Mouse (Mus musculus) urinary bladder, postnatal 10 days (tissue): ENCODE data around the gene Gm44805.

Experiments
- DNase-seq: peaks from one replicate; pipeline ENCODE4 v3.0.0; 2022; ENCODE audit warnings: low spot score

Gene Gm44805

DNA sequence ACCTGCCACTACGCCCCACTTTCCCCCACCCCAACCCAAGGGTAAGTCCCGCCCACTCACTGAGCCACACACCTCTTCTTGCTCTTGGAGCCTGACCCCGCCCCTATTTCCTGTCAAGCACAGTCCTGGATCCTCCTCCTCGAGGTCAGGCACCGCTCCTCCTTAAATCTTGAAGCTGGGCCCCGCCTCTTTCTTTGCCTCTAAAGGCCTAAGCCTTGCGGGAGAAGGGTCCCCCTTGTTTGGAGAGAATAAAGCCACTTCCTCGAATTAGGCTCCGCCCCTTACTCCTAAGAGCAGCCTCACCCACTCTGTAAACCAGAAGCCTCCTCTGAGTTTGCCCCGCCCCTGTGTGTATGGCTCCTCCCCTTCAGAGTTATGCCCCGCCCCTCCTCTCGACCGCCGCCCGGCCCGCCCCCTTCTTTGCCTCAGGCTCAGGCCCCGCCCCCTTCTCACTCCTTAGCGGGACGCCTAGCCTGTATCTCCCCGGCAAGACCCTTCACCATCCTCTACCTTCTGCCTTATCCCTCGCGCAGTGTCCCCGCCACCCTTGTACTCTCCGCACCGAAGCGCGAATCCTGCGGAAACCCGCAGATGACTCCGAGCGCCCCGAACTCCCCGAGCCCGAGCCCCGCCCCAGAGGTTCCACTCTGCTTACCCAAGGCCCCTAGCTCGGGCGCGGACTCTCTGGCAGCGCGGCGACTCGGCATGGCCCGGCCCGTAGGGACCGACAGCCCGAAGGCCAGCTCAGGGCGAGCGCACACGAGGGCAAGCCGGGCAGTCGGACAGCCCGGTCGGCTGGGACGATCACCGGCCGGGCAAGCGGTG lies 52.5 kb downstream of the Gm44805 start:
- peak; percentile 89 for DNase-seq

DNA sequence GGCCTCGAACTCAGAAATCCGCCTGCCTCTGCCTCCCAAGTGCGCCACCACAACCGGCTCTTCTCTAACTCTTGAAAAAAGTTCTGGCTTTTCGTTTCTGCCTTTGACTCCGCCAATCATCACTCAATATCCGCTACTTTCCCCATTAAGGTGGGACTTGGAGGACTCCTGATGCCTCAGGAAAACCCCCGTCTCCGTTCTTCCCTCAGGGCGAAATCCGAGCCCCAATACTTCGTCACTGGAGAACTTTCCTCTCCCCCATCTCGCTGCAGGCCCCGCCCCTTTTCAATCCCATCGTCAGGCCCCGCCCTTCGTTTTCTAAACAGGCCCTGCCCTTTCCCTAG lies 53.1 kb downstream of the Gm44805 start:
- DNase-seq: peak; percentile 78

- no peak for DNase-seq
Measured at GRCm38 (mm10) chr7:19627721-19628120, 53.5 kb downstream of the Gm44805 start.

DNA sequence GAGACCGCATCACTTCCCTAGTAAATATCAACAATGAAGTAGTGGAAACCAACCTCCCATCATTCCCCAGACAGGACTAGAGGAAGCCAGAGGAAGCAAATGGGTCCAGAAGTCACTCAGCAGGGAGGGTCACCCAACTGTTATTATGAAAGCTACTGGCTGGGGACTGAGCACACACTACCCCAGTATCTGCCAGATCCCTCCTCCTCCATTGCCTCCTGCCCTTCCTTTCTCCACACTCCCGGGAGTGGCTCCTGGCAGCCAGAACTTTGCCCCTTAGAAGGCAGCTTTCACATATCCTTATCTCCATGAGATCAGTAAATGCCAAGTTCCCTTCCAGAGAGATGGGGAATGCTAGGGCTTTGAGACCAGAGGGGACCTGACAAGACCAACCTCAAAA lies 57.8 kb downstream of the Gm44805 start:
- no peak for DNase-seq

GRCm38 (mm10) chr7:19622241-19622640 lies 59.0 kb downstream of the Gm44805 start:
- DNase-seq: no peak
